Mouse (Mus musculus) left cerebral cortex, postnatal 14 days (tissue): ENCODE measurements at regions not wholly inside any gene's neighbourhood (a gene's known extent, or its start where the extent isn't known, plus 50 kb on each side); places are given as distances from the start of the nearest gene placed in this dataset.

Source experiments
- DNase-seq, 2 experiments: peaks; one replicate each; pipeline ENCODE4 v3.0.0; 2021 to 2022; ENCODE audit warnings: low spot score in 2 of 2, mixed read lengths in 1 of 2
- intact Hi-C: fragments of 180-260 bp; cut with DNase I; formaldehyde crosslinking; loops from one replicate; pipeline ENCODE4 v1.15.1; 2025

DNA sequence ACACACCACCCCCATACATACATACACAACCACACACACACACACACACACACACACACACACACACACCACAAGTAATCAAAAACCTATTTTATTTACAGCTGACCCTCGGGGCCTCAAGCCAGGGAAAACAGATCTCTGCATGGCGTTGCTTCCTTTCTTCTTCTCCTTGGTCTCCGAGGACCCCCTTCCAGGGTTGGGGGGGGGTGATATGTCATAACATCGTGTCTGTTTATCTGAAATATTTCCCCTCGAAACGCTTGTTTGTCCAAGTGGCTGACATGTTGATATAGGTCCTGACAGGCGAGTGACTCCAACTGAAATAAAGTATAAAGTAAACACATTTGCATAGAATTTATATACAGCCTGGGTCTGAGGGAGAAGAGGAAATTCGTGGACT lies 100.4 kb upstream of the Tbx3 start:
- intact Hi-C loops = no loop called here
- DNase-seq = no peak

DNA sequence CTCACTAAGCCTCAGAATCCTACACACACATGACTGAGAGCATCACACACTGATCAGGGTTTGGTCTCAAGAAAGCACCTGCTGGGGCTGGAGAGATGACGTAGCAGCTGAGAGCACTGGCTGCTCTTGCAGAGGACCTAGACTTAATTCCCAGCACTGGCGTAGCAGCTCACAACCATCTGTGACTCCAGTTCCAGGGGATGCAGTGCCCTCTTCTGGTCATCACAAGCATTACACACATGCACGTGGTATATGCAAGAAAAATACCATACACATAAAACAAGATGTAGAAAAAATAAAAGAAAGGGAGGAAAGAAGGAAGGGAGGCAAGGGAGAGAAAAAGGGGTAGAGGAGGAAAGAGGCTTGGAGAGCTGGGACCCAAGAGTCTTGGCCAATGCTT lies 98.8 kb upstream of the Tbx3 start:
- intact Hi-C loops = no loop called here
- no peak for DNase-seq

DNA sequence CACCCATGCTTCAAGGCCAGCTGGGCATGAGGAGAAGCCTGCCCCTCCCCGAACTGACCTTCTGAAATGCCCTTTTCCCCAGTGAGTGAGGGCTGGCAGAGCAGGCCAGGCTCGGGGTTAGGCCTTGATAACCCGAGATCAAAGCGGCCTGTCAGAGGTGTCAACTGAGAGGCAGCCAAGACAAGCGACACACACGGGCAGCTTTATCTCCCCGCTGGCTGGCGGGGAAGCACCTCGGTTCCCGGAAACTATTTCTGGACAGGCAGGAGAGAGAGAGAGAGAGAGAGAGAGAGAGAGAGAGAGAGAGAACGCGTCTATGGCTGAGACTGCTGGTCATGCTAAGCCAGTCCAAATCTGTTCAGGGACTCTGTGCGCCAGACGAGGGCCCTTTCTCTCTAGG lies 95.3 kb upstream of the Tbx3 start:
- no peak for DNase-seq
- intact Hi-C loops = no loop called here

DNA sequence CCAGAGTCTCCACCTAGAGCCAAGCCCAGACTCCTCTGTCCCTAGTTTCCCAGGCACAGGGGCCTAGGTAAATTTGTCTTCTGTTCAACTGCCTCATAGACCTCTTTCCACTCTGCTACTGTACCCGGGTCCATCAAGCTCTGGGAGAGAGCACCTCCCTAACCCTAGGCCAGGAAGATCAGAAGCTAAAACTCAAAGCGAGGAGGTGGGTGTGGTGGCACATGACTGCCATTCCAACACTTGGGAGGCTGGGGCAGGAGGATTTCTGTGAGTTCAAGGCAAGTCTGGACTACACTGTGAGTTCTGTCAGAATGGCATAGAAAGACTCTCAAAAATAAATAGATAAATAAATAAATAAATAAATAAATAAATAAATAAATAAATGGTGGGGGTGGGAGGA lies 91.2 kb upstream of the Tbx3 start:
- no peak for DNase-seq
- intact Hi-C loops = no loop called here

DNA sequence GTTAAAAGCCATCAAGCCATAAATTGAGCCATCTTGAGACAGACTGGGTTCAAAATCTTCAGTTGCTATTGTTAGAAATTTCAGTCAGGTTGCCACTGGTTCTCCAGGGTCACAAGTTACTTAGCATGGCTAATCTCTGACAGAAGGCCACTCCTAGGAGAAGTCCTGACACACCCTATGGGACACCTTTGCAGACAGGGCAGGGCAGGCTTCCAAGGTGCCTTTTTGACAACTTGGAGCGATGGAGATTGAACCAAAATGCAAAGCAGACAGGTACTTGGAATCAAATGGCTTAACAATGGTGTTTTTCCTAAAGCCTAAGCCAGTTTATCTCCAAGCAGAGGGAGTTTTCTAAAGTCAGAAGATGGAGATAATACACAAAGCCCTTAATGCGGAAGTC lies 90.7 kb upstream of the Tbx3 start:
- intact Hi-C loops = no loop called here
- no peak for DNase-seq

DNA sequence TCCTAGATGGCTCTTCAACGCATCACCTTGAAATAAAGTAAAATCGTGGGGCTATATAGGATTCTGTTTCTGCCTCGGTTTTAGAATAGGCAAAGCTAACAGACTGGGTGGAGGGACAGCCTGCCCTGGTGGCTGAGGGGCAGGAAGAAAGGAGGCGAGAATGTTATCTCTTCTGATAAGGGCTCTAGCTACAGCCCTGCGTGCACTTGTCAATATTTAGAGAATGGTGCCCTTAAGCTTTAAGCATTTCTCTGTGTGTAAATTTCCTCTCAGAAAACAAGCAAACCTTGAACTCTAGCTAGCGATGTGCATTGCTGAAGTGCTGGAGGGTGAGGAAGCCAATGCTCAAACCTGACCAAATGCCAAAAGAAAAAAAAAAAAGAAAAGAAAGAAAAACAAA lies 90.1 kb upstream of the Tbx3 start:
- DNase-seq = no peak
- intact Hi-C loops = no loop called here

DNA sequence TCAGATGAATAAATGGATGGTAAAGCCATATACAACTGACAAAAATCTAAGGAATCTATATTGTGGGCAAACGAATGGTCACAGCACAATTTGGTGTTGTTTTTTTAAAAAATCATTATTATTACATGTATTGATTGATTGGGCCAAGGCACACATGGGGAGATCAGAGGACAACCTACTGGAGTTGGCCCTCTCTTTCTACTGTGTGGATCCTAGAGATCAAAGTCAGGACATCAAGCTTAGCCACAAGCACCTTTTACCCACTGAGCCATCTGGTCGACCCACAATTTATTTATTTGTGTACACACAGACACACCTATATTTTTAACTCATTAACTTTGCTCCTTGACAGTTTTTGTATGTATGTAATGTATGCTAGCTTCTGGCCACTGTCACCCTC lies 89.7 kb upstream of the Tbx3 start:
- DNase-seq = no peak
- intact Hi-C loops = no loop called here

DNA sequence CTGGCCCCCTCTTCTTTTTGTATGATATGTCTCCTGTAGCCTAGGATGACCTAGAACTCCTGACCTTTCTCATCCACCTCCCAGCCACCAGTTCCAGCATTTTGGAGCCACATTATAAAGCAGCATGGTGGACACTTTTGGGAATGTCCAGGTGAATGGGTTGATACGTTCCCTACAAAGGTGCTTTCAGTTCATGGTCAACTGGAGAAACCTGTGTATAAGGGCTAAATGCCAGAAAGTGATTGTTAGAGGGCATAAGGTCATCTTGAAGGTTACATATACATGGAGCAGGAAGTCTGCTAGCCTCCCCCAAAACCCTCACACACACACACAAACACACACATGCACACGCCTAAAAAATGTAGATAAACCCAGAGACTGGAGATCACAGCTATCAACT lies 86.1 kb upstream of the Tbx3 start:
- intact Hi-C loops = no loop called here
- no peak for DNase-seq

DNA sequence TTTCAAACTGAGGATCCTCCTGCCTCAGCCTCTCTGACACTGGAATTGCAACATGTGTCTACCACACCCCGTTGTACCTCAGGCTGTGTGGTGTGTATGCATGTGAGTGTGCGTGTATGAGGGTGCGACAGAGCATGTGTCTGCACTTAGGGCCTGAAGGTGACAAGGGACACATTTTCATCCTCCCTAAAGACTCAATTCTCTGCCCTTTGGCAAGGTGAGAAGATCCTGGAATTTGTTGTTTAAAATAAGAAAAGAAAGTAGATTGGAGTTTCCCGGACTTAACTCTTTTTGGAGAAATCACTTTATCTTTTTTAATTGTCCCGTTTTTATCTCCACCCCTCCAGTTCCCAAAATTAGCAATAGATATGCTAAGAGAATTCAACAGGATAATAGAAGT lies 85.6 kb upstream of the Tbx3 start:
- DNase-seq = no peak
- intact Hi-C loops = no loop called here

DNA sequence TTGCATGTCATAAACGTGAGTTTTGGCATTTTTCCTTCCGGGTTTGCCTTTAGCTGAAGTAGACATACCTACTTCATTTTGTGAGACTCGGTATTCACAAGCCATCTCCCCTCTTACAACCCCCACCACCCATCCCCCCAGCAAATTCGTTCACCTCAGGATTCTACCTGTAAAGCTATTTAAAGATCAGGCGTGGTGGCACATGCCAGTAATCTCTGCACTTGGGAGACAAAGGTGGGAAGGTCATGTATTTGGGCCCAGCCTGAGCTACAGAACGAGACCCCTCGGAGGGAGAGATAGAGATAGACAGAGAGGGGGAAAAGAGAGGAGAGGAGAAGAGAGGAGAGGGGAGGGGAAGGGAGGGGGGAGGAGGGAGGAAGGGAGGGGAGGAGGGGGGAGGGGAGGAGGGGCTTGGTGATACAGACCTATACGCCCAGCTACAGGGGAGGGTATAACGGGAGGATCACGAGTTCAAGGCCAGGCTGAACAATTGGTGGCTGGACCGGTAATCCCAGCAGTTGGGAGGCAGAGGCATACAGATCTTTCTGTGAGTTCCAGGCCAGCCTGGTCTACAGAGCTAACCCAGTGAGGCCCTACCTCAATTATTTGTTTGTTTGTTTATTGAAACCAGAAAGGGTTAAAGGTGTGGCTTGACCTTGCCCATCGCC lies 83.9 kb upstream of the Tbx3 start:
- intact Hi-C loops = no loop called here
- no peak for DNase-seq

DNA sequence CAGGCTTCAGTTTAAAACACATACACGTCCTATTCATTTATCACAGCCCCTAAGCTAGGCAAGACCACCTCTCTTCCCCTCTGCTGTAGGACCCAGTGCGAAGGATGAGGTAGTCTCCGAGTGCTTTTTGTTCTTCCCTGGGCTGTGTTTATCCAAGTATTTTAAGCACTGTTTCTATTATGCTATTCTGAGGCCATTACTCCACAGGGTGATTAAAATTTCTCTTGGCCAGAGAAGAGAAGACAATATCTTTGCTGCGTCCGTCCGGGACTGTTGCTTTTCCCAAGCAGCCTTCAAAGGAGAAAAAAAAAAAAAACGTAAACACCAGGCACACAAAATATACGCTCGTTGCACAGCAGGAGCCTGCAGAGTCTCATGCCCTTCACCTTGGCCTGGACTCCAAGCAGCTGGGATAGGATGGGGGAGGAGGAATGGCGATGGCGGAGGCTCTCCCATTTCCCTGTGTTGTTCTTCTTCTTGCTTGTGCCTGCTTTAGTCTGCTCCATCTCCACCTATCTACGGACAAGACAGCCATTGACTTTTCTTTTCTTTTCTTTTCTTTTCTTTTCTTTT lies 83.1 kb upstream of the Tbx3 start:
- intact Hi-C loops = no loop called here
- DNase-seq = no peak

DNA sequence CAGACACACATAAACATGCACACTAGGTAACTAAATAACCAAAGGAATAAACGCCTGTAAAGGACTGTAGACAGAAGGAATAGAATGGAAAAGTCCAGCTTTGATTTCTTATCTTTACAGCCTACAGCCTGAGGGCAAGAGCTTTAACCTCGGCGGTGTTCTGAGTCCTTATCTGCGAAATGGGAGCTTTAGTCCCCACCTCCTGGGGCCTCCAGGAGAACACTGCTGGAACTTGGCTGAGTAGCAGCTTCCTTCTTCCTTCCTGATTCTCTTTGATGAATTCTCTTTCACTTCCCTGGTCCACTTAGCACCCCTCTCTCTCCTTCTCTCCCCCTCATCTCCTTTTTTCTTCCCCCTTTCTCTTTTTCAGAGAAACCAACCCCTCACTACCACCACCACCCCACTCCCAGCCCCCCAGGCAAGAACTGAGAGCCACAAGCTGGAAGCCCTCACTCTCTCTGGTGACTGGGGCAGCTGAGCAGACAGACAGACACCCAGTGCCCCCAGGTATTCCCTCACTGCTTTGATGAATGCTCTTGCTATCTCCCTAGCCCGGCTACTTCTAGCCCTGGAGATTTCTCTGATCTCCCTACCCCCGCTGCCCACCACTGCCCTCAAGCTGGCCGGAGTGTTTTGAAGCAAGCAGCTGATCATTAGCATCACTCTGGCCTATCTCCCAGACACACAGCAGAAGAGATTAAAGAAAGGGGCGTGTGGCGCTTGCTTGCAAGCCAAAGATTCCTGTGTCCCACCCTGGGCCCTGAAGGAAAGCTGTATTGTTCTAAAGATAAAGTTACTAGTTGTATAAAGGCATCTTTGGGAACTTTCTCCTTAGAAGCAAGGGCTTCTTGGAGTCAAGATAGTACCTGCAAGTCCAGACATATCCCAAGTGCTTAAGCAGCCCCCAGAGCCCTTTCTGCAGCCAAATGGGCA lies 81.9 kb upstream of the Tbx3 start:
- intact Hi-C loops = no loop called here
- DNase-seq = no peak

DNA sequence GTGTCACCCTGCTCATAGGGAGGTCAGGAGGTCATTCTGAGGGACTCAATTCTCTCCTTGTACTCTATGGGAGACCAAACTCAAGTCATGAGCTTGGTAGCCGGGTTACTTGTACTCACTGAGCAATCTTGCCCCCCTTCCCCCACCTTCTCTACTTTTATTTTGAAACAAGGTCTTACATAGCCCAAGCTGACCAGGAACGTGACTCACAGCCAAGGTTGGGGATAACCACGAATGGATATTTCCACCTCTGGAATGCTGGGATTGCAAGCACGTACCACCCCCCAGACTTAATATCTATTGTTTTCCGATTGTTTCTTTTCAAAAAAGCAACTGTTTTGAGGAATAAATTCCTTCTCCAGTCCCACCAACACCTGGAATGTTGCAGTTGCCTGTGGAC lies 79.2 kb upstream of the Tbx3 start:
- no peak for DNase-seq
- intact Hi-C loops = no loop called here

DNA sequence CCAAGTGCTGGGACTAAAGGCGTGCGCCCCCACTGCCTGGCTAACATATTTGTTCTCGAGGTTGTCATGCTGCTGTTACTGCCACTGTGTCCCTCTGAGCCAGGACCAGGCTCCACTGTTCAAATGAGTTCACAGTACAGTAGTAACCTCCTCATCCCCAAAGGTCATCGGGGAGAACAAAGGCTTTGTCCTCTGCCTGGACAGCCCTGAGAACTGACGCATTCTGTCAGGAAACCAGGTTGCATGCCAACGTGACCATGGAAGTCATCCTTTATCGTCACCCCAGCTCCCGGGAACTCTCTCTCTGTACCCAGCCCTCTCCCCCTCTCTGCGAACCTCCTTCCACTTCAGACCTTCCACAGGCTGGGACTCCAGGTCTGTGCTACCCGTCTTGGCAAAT lies 77.6 kb upstream of the Tbx3 start:
- no peak for DNase-seq
- intact Hi-C loops = no loop called here

DNA sequence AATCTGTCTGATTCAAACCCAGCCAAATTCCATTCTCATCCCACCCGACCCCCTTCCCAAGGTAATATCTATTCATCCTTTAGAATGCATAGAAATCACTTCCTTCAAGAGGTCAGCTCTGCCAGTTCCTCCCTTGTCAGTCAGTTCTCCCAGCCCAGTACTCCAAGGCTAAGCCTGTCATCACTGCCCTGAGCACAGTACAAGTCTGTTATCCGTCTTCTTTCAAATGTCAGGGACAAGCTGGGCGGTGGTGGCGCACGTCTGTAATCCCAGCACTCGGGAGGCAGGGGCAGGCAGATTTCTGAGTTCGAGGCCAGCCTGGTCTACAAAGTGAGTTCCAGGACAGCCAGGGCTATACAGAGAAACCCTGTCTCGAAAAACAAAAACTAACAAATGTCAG lies 75.9 kb upstream of the Tbx3 start:
- intact Hi-C loops = no loop called here

DNA sequence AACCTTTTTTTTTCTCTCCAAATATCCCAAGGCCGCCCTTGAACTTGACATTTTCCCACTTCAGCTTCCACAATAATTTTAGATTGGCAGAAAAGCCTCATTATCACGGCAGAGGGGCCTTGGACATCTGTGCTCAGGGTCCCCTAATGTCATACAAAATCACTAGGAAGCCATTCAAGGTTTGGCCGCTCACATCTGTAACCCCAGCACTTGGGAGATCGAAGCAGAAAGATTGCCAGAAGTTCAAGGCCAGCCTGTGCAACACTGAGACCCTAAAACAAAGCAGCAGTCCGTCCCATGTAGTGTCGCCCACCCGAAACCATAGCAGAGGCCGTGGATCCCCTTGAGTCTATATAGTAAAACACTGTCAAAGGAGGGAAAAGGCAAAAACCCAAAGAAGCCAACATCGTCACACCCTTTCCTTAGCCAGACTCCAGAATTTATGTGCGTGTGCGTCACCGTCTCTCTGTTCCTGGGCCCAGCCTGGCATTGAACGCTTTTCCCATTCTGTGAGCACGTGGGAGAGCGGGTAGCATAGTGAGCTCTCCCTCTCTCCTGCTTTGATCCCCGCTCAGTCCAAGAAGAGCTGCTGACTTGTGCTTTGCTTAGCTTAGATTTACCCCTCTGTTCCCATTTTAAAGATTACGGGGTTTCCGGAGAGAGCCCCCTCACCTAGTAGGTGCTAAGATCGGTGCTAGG lies 74.0 kb upstream of the Tbx3 start:
- no peak for DNase-seq
- intact Hi-C loops = no loop called here

More for the DNA sequence above, 75.9 kb upstream of the Tbx3 start:
- no peak for DNase-seq

DNA sequence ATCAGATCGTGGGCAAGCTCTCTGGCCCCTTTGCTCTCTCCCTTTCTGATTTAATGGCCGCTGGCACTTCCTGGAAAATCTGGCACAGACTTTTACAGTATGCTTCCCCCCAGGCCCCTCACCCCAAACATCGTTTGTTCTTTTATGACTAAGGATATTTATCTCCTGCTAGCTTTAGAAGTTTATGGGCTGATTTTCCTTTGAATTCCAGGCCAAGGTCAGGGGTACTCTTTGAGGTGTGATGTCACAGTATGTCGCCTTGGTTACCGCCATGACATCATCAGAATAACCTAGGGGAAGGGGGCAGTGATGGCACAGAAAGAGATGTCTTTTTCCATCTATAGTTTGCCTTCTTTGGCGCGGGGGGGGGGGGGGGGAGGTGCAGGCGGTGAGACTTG lies 73.5 kb upstream of the Tbx3 start:
- DNase-seq = no peak
- intact Hi-C loops = no loop called here

DNA sequence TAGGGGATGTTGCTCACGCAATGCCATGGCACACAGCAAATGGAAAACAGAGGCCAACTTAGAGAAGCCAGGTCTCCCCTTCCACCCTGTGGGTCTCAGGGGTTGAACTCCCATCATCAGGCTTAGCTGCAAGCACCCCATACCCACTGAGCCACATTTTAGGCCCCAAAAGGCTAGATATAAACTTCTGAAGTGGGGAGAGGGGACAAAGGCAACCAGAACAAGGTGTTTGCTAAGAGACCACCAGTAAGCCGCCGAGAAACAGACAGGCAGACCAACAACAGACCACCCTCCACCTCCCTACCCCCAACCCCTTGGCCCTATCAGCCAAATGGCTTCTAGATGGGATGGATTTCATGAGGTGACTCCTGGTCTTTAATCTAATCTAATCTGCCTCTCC lies 72.9 kb upstream of the Tbx3 start:
- intact Hi-C loops = no loop called here
- no peak for DNase-seq

DNA sequence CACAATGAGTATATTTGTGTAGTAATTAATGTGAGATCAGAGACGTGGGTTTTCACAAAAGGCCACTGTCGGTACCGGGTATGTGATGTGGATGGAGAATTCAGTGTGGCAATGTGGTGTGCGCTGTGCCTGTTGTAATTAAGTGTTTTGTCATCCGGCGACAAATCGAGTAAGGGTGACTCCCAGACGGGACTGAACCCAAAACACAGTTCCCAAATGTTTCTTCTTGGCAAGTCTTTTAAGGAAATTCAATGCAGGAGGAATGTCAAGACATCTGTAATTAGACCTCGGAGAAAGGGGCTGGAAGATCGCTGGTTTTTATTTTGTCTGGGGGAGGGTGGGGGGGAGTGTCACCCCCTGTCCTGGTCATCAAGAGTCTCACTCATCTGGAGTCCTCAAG lies 72.3 kb upstream of the Tbx3 start:
- intact Hi-C loops = no loop called here
- DNase-seq = no peak

DNA sequence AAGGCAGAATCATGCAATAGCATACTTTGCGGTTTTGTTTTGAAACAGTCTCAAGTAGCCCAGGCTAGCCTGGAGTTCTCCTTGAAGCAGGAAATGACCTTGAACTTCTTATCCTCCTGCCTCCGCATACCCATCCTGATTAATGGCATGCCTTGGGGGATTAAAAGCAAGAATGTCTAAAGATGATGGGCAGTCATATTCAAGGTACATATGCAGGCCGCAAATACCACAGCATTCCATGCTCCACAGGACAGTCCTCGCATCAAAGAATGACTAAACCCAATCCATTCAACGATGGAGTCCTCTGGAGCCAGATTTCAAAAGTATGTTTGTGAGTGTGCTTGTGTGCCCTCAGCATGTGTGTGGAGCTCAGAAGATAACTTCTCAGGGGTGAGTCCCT lies 69.1 kb upstream of the Tbx3 start:
- intact Hi-C loops = no loop called here
- no peak for DNase-seq
